Mouse (Mus musculus): ENCODE results near the gene Gins3.
"Not testable (repeated sequence)": the region's sequence is repeated elsewhere in the genome, so short reads cannot be mapped to it uniquely, and the experiment has no call there.

The Gins3 gene

GRCm38 (mm10) chr8:95653351-95653750 lies 20.1 kb downstream of the Gins3 start:
- DNase-seq (ENCODE audit: low spot score): no peak

GRCm38 (mm10) chr8:95655831-95656230 lies 22.6 kb downstream of the Gins3 start:
- DNase-seq (ENCODE audit: low spot score): no peak

DNA sequence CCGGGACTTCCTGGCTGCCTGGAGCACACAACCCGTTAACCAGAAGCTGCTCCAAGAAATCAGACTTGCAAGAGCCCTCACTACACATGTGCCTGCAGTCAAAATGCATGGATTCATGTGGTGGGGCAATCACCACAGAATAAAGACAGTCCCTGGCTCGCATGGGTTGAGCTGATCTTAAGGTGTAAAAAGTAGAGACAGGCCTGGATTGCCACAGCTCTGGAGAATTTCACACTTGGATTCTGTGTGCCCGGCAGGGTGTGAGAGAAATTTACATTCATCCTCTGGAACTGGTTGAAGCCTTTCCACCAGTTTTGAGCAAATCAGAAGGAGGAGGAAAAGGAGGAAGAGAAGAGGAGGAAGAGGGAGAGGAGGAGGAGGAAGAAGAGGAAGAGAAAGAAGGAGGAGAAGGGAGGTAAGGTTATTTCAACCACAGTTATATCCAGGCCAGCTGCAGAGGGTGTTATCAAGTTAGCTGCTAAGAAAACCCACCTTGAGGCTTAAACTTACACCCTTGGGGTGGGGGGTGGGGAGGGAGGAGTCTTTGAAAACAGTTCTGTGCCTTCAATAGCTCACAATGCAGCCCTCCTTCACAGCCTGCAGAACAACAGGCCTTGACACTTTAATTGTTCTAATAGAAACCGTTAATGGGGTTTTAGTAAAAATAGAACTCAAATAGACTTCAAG lies 23.2 kb downstream of the Gins3 start:
- DNase-seq (ENCODE audit: low spot score): no peak

DNA sequence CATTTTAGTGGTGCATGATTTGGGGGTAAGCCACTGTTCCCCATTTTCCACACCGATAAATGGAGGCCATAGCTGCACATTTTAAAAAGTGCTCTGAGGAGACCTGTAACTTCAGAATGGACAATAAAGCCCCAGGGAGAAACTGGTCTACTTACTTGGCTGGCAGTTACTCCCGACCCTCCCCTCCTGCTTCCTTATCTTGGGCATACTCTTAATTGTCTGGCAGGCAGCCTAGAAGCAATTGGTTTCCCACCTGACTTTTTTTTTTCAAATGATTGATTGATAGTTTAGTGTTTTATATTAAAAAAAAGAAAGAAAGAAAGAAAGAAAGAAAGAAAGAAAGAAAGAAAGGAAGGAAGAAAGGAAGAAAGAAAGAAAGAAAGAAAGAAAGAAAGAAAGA lies 24.3 kb downstream of the Gins3 start:
- no peak for DNase-seq (ENCODE audit: low spot score)

- DNase-seq (ENCODE audit: low spot score): no peak
Observed at GRCm38 (mm10) chr8:95660334-95660882, 27.2 kb downstream of the Gins3 start.

- no peak for DNase-seq (ENCODE audit: low spot score)
Observed at GRCm38 (mm10) chr8:95661085-95661484, 27.8 kb downstream of the Gins3 start.

- no peak for DNase-seq (ENCODE audit: low spot score)
Observed at GRCm38 (mm10) chr8:95661575-95661974, 28.3 kb downstream of the Gins3 start.

DNA sequence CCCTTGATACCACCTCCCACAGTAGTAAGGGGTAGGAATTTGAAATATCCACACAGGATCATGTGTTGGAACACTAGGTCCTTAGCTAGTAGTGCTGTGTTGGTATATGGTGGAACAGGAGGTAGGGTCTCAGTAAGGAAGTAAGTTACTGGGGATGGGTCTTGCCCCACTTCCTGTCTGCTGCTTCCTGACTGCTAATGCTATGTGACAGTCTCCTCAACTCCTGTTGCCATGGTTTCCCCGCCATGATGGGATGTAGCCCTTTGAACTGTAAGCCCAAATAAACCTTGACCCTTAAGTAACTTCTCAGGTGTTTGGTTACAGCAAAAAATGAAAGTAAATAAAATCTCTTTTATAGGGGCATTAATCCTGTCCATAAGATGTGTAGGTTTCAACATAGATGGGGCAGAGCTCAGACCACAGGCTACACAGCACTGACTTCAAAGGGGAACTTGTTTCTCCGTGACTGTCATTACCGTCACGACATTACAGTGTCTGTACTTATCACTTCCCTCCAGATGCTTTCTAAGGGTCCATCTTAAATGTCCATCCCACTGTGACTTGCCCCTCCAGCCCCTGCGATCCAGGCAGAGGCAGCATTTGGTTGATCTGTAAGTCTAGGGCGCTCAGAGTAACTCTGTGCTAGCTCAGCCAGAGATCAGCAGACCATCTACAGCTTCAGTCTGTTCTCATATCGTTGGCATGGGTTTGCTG lies 29.8 kb downstream of the Gins3 start:
- no peak for DNase-seq (ENCODE audit: low spot score)

GRCm38 (mm10) chr8:95663599-95663949 lies 30.3 kb downstream of the Gins3 start:
- no peak for DNase-seq (ENCODE audit: low spot score)

- not testable (repeated sequence) for DNase-seq (ENCODE audit: low spot score)
Observed at GRCm38 (mm10) chr8:95665813-95666452, 32.7 kb downstream of the Gins3 start.

DNA sequence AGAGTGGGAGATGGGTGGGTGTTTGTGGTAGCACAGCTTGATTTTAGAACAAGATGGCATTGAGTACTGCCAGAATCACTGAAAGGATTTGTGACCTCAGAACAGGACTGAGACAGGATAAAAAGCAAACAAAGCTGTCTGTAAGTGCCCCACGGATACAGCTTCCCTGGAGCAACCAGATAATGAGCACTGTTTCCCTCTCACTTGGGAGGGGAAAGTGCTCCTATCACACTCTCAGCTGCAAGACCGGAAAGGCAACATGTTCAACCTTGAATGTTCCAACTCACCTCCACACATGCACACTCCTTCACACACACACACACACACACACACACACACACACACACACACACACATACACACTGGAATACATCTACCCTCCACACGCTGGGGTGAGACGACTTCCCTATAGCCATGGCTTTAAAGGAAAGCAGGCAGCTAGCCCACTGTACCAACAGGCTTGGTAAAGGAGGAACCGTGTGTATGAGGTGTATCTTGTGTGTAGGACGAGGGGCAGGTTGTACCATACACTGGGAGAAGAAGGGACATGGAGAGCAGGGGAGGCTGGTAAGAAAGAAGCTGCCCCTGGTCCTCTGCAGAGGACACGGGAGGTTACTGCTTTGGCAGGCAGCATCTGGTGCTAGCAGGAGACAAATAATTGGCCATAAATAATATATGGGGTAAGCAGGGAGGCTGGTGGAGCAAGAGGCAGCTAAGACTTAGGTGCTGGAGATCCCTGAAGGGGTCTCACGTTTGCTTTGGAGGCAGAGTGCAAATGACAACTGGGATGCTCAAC lies 35.1 kb downstream of the Gins3 start:
- DNase-seq (ENCODE audit: low spot score): no peak

- no peak for DNase-seq (ENCODE audit: low spot score)
Observed at GRCm38 (mm10) chr8:95669967-95670366, 36.7 kb downstream of the Gins3 start.

DNA sequence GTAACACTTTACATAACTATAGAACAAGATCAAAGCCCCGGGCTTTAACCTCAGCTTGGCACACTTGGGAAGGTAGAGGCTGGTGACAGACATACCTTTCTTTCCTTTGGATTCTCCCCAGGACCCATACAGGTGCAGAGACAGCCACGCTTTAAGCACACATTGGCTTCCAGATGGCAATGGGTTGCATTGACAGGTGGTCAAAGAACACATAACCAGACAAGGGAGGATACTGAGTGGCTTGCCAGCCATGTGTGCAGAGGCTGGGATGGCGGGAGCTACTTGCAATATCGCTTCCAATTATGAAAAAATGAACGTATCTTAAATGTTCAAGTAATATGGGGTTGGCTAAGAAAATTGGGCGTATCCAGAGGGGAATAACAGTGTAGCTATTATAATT lies 38.6 kb downstream of the Gins3 start:
- DNase-seq (ENCODE audit: low spot score): no peak

DNA sequence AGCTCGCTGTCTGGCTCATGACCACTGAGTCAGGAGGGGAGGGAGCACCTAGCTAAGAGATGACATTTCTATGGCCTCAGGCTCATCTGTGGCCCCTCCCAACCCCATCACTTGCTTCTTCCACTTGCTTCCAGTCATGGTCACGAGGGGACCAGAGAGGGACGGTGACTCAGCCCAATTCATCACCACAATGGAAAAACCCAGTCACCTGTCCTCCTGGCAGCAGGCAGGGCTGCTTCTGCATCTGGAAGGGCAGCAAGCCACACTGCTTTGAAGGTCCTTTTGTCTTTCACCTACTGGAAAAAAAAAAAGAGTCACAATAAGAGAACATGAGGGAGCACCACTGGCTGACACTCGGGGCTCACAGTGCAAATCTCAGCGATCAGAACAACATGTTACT lies 39.6 kb downstream of the Gins3 start:
- DNase-seq (ENCODE audit: low spot score): no peak

- no peak for DNase-seq (ENCODE audit: low spot score)
Observed at GRCm38 (mm10) chr8:95676631-95677030, 43.4 kb downstream of the Gins3 start, which contains the start of gene Ndrg4. Gene Ndrg4, plus strand, starts transcription at chr8:95676980.

- no peak for DNase-seq (ENCODE audit: low spot score)
Observed at GRCm38 (mm10) chr8:95677591-95678023, 44.4 kb downstream of the Gins3 start.

DNA sequence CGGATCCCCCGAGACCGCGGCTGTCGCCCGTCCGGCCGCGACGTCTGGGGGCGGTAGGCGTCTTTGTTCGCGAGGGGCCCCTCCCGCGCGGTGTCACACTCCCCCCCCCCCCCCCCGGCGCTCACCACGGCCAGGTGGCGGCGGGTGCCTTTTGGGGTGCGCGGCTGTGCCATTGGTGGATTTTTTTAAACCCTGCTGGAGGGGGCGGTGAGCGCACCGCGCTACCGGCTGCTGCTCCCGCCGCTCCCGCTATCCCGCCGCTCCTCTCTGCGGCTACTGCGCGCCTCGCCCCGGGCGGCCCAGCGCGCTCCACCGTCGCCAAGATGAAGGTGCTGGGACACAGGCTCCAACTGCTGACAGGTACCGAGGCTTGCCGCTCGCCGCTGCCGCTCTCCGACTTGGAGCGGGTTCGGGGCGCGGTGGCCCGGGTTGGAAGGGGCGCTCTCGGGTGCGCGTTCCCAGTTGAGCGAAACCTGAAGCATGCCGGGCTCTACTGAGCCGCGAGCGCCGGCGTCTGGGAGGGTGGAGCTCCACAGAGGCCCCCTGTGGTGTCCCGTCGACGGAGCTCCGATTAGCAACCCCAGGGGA lies 44.9 kb downstream of the Gins3 start:
- no peak for DNase-seq (ENCODE audit: low spot score)

- DNase-seq (ENCODE audit: low spot score): no peak
Observed at GRCm38 (mm10) chr8:95688073-95688672, 54.9 kb downstream of the Gins3 start.

DNA sequence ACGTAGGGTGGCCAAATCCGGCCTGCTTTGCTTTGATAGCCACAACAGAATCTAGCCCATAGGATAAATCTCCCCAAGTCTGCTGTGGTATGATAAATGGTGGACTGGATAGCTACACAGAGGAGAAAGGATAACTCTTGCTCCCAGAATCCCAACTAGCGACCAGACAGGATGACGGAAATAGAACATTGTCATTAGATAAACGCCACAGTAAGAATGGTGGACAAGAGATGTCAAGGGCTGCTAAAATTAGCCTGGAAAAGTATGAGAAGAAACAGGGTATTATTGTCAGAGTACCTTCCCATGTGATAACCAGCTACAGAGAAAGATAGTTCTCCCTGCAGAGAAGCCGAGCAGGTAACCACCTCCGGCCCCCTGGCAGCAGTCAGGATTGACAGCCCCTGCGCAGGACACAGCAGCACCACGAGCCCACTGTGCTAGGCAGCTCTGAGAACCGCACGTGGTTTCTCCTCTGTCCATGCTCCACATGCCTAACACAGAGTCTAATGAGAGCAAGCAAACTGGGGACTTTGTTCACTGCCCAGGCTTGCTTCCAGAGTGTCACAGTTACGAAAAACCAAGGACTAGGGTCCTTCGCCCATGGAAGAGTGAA lies 57.8 kb downstream of the Gins3 start:
- DNase-seq (ENCODE audit: low spot score): no peak

DNA sequence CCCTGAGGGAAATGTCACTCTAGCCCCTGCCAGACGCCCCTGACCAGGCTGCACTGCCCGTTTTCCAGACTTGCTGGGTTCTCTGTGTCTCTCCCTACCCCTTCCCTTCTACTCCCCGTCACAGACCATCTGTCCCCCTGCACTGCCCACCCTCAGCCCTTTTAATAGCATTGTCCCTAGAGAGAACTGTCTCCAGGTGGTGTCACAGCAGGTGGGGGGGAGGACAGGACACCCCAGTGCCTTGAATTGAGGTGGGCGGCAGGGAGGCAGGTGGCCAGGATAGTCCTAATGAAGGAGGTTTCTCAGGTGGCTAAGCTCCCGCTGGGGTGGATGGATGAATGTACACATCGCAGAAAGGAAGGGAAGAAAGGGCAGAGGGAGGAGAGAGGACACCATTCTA lies 61.4 kb downstream of the Gins3 start:
- DNase-seq (ENCODE audit: low spot score): no peak
